Comparison of ENCODE assay signal across 12 mouse cellular contexts in genomic region chr7:84579769-84580168, GRCm38 (mm10). TPM values are rescaled to one million over a fixed set of nuclear protein-coding genes. Genes with fewer than 3 reads are reported as not detected.
"Had no signal": no experiment of that assay in that cellular context is flagged by ENCODE, and none has a peak within 500 bp of the region (broad histone marks: within the 10 kb centered on the region; RNA-seq: fewer than 3 reads in every experiment).

No protein-coding gene starts in this region.

- H3K27ac ChIP-seq: limb, embryonic 10.5 days; liver, embryonic 15.5 days; midbrain, embryonic 13.5 days; stomach, embryonic 15.5 days had no signal

- DNase-seq: kidney, adult 2 months; kidney, postnatal 25 days; lung, adult 2 months; lung, postnatal 36 days; thymus, postnatal 36 days had no signal

- H3K4me3 ChIP-seq: limb, embryonic 10.5 days; liver, embryonic 15.5 days; midbrain, embryonic 13.5 days; stomach, embryonic 15.5 days had no signal

RNA-seq across cellular contexts. Expression of gene Gm2115, which starts 51.0 kb away (rescaled TPM):
- total RNA-seq: megakaryocyte progenitor cell, adult 5-6 weeks had no signal
- polyA plus RNA-seq: liver, embryonic 11.5 days; thymus, postnatal 0 days had no signal
